Mouse (Mus musculus) midbrain, embryonic 16.5 days (tissue): ENCODE measurements around the gene Fhit. TPM values are rescaled to one million over a fixed set of nuclear protein-coding genes. Genes with fewer than 3 reads are reported as not detected.
"Not testable (repeated sequence)": the region's sequence is repeated elsewhere in the genome, so short reads cannot be mapped to it uniquely, and the experiment has no call there.

ENCODE experiments used
- ATAC-seq: fragments of 200-750 bp; cut with Nextera tagmentation; 2 replicates; pipeline ENCODE4 v1.8.0; 2017; ENCODE audit warnings: moderate TSS enrichment
- H3K27ac ChIP-seq: fragments of 300-500 bp; sonication (generic); 2 replicates; pipeline ENCODE4 v1.5.1; 2014; ENCODE audit warnings: mild to moderate bottlenecking, low read length, mixed read lengths
- H3K27me3 ChIP-seq: fragments of 300-500 bp; sonication (generic); 2 replicates; pipeline ENCODE4 v1.6.1; 2014; ENCODE audit warnings: low read depth, low read length, mixed read lengths; ENCODE audit not compliant: control insufficient read depth, insufficient read depth
- H3K36me3 ChIP-seq: fragments of 300-500 bp; sonication (generic); 2 replicates; pipeline ENCODE4 v1.6.1; 2014; ENCODE audit warnings: mild to moderate bottlenecking, low read length, moderate library complexity, mixed read lengths; ENCODE audit not compliant: control insufficient read depth, insufficient read depth
- H3K4me1 ChIP-seq: fragments of 300-500 bp; sonication (generic); 2 replicates; pipeline ENCODE4 v1.6.1; 2014; ENCODE audit warnings: mild to moderate bottlenecking, low read length, mixed read lengths; ENCODE audit not compliant: control insufficient read depth, insufficient read depth
- H3K4me2 ChIP-seq: fragments of 300-500 bp; sonication (generic); 2 replicates; pipeline ENCODE4 v1.6.1; 2014; ENCODE audit warnings: mild to moderate bottlenecking, low read length, mixed read lengths
- H3K4me3 ChIP-seq: fragments of 300-500 bp; sonication (generic); 2 replicates; pipeline ENCODE4 v1.5.1; 2014; ENCODE audit warnings: low read depth, mild to moderate bottlenecking, low read length, moderate library complexity, mixed read lengths
- H3K9ac ChIP-seq: fragments of 300-500 bp; sonication (generic); 2 replicates; pipeline ENCODE4 v1.6.1; 2014; ENCODE audit warnings: low read depth, low read length, mixed read lengths
- H3K9me3 ChIP-seq: fragments of 300-500 bp; sonication (generic); replicated peaks from 2 replicates; pipeline ENCODE4 v1.6.1; 2014; ENCODE audit warnings: mild to moderate bottlenecking, low read length, mixed read lengths; ENCODE audit not compliant: control insufficient read depth, poor library complexity, severe bottlenecking
- WGBS: fragments of 180-500 bp; shearing (Covaris S2); extraction: QIAGEN DNeasy Blood & Tissue Kit; methylation state at CpG from one replicate; pipeline ENCODE4 v1.1.7; 2014; 5-methylcytosine and 5-hydroxymethylcytosine counted together
- polyA plus RNA-seq: library from polyadenylated mRNA; unstranded; fragments of >200 nt; fragmentation: Nextera tagmentation; extraction: Ambion mirVana; gene quantifications from 2 replicates; pipeline ENCODE4 v1.2.1, GENCODE M21; 2015

The Fhit gene
- polyA plus RNA-seq, 1 experiment from 2014 or later: 8.5 TPM

DNA sequence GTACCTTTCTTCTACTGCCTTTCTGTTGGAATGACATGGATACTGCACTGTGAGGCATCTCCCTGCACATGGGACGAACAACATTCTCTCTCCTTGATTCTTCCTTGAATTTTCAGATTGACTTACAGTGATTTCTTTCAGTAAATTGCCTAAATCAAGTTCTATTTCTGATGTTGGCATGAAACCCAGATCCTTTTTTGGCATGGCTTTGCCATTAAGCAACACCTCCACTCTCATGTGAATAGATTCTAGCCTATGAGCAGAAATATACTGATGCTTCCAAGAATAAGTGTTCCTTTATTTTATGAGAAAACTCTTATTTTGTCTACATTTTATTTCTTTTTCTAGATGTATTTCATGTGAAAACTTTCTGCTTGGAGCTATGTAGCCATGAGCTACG is 383.1 kb downstream of the Fhit start:
- WGBS: 97% methylated on average over 2 of the region's 2 CpGs
- Histone ChIP-seq H3K4me2 (no peak overlapping the region), H3K4me1 (no peaks in the 10 kb centered on the region), H3K27ac (no peak overlapping the region), H3K9me3 (no peaks in the 10 kb centered on the region), H3K36me3 (no peaks in the 10 kb centered on the region), H3K27me3 (no peaks in the 10 kb centered on the region), H3K4me3 (no peak overlapping the region), H3K9ac (no peak overlapping the region)
- no peak for ATAC-seq

DNA sequence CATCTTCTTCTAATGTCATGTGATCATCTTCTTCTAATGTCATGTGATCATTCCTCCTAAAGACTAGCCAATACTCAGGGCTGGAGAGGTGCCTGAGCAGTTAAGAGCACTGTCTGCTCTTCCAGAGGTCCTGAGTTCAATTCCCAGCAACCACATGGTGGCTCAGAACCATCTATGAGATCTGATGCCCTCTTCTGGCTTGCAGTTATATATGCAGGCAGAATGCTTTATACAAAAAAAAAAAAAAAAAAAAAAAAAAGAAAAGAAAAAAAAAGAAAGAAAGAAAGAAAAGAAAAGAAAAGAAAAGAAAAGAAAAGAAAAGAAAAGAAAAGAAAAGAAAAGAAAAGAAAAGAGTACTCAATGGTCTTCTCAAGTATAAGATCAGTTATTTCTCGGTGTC is 407.0 kb downstream of the Fhit start:
- ATAC-seq, H3K9ac ChIP-seq, H3K4me3 ChIP-seq, H3K36me3 ChIP-seq, H3K4me2 ChIP-seq, H3K9me3 ChIP-seq, H3K4me1 ChIP-seq, H3K27me3 ChIP-seq, H3K27ac ChIP-seq: not testable (repeated sequence)
- WGBS: 93% methylated on average over 1 of the region's 1 CpGs

DNA sequence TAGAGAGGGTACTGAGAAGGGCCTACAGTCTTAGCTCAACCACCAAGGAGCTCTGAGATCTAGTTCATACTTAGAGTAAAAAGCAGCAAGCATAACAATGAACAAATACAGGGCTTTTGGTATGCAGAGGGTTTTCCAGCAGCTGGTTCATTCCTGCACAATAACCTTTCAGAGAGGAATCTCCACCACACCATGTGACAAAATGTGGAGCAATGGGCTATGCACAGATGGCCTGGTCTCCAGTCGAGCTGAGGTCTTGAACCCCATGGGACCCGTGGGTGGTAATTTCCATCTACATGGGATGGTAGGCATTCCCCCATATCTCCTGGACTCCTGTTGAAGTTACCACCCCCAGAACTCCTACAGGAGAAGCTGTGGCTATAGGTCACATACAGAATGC is 423.8 kb downstream of the Fhit start:
- Histone ChIP-seq H3K27ac (no peak overlapping the region), H3K27me3 (no peaks in the 10 kb centered on the region), H3K36me3 (no peaks in the 10 kb centered on the region), H3K4me2 (no peak overlapping the region), H3K4me3 (no peak overlapping the region), H3K4me1 (no peaks in the 10 kb centered on the region), H3K9me3 (no peaks in the 10 kb centered on the region), H3K9ac (no peak overlapping the region)
- 75% methylated on average over 2 of the region's 2 CpGs for WGBS
- no peak for ATAC-seq

DNA sequence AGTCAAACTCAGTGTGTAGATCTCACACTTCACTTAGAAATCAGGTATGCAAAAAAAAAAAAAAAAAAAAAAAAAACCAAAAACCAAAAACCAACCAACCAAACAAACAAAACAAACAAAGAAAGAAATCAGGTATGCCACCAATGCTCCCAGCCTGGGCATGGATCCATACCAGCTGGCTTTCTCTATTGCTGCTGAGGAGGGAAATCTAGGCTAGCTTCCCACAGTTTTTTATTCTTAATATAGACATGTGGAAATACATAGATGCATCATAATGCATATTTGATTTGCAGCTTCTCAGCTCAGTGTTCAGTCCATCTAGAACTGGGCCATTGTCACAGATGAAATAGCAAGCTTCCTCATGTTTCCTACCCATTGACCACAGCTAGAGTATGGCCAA is 439.3 kb downstream of the Fhit start:
- Histone ChIP-seq H3K4me2 (no peak overlapping the region), H3K9me3 (no peaks in the 10 kb centered on the region), H3K27ac (no peak overlapping the region), H3K36me3 (no peaks in the 10 kb centered on the region), H3K27me3 (no peaks in the 10 kb centered on the region), H3K9ac (no peak overlapping the region), H3K4me1 (no peaks in the 10 kb centered on the region), H3K4me3 (no peak overlapping the region)
- ATAC-seq: no peak

DNA sequence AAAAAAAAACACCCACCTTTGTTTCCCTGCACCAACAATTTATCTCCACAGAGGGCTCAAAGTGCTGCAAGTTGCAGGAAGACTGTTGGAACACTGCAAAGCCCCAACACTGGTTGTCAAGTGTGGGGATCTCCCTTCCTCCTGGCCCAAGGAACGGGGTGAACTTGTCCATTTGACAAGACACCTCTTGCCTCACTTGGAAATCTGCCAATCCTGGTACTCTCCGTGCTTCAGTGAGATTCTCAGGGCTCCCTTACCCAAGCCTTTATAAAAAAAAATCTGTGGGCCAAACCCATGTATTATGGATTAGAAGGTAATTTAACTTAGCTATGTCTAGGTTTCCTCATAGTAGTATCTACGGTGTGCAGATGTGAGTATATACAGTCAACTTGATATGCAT is 448.9 kb downstream of the Fhit start:
- no peaks in the 10 kb centered on the region for H3K9me3 ChIP-seq
- no peaks in the 10 kb centered on the region for H3K36me3 ChIP-seq
- WGBS: 69% methylated on average over 3 of the region's 3 CpGs
- no peak overlapping the region for H3K4me2 ChIP-seq
- H3K4me3 ChIP-seq: no peak overlapping the region
- H3K9ac ChIP-seq: no peak overlapping the region
- no peaks in the 10 kb centered on the region for H3K27me3 ChIP-seq
- H3K4me1 ChIP-seq: no peaks in the 10 kb centered on the region; the same call in 1 of the 2 replicates
- H3K27ac ChIP-seq: no peak overlapping the region
- ATAC-seq: no peak

DNA sequence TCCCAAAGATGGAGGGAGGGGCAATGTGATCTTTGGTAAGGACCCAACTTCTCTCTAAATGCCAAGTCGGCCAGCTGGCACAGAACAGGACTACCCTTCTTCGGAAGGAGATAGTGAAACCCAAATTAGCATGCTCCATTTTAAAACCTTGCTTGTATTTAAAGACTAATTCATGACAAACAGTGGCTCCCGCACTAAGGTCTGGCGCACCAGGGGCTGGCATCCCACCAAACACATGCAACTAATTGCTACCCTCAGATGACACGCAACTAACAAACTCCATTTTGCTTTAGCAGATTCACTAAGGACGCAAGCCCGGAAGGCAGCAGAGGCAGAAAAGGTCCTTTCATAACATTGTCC is 449.3 kb downstream of the Fhit start:
- Histone ChIP-seq H3K27ac (no peak overlapping the region), H3K9ac (no peak overlapping the region), H3K4me3 (no peak overlapping the region), H3K27me3 (no peaks in the 10 kb centered on the region), H3K4me1 (no peaks in the 10 kb centered on the region; the same call in 1 of the 2 replicates), H3K4me2 (no peak overlapping the region), H3K9me3 (no peaks in the 10 kb centered on the region), H3K36me3 (no peaks in the 10 kb centered on the region)
- peak; percentile 75 for ATAC-seq
- WGBS: 76% methylated on average over 7 of the region's 7 CpGs

DNA sequence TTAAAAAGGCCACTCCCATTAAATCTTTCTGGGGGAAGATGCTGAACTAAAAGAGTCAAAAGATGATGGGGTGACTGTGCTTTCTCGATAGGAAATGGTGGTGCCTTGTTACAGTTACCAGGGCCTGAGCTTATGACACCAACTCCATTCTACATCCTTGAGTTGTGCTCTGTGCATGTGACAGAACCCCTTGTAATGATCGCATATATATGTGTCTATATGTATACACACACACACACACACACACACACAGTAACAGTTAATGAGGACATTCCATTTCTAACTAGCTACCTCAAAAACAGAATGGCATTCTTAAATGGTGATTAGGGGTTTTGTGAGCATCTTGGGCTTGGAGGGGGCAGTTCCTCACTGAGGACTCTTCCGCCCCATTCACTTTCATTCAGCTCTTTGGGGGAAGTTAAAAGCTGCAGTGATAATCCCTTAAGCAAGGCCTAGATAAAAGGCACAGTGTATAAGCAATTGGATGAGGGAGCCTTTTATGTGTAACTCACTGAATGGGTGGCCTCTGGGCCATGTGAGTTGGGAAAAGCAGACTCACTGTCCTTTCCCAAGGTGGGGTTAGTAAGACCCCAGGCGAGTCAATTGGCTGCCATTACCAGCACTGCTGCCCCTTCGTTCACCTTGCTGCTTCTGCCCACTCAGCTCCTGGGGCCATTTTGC is 449.9 kb downstream of the Fhit start:
- ATAC-seq: peak; percentile 89
- H3K27me3 ChIP-seq: no peaks in the 10 kb centered on the region
- no peak overlapping the region for H3K9ac ChIP-seq
- no peaks in the 10 kb centered on the region for H3K36me3 ChIP-seq
- no peaks in the 10 kb centered on the region; the same call in 1 of the 2 replicates for H3K4me1 ChIP-seq
- WGBS: 47% methylated on average over 5 of the region's 5 CpGs
- no peak overlapping the region for H3K4me3 ChIP-seq
- no peak overlapping the region for H3K27ac ChIP-seq
- H3K9me3 ChIP-seq: no peaks in the 10 kb centered on the region
- H3K4me2 ChIP-seq: no peak overlapping the region

DNA sequence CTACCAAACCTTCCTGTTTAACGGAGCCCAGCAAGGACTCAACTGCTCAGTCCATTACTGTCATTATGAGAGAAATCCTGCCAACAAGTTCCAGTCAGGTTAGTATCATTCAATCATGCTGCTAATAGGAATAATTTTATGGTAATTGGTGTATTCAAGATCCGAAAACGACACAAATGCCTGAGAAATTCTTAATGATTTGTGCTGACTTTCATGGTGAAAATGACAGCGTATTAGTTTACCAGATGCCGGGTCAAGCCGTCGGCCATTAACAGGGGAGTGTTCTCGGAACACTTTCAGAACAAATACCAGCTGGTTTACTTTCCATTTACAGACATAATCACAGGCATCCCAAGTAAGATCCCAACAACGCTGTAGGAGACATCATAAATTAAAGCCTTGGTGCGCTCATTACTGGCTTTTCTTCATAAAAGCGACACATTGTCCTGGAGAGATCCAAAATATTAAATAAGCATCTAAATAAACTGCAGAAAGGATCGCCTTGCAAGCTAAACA is 451.0 kb downstream of the Fhit start:
- 73% methylated on average over 12 of the region's 12 CpGs for WGBS
- H3K4me1 ChIP-seq: no peaks in the 10 kb centered on the region; the same call in 1 of the 2 replicates
- ATAC-seq: no peak
- no peaks in the 10 kb centered on the region for H3K36me3 ChIP-seq
- no peak overlapping the region for H3K4me2 ChIP-seq
- H3K9ac ChIP-seq: no peak overlapping the region
- no peak overlapping the region for H3K27ac ChIP-seq
- H3K27me3 ChIP-seq: no peaks in the 10 kb centered on the region
- no peaks in the 10 kb centered on the region for H3K9me3 ChIP-seq
- H3K4me3 ChIP-seq: no peak overlapping the region

DNA sequence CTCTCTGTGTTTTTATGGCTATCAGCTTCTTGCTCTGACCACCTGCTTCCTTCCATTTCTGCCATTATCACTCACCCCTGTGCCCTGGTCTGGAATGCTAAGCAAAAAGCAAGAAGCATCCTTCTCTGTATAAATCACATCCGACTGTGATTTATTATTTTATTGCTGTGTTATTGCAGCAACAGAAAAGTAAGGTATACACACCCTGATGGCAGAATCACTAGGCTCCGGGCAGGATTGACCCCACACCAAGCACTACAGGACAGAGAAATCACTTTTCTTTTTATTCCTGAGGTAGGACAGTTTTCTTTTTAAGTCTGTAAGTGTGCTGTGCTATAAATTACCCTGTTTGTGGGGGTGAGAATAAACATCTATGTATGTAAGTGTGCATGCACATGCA is 460.1 kb downstream of the Fhit start:
- Histone ChIP-seq H3K27ac (no peak overlapping the region), H3K4me1 (no peaks in the 10 kb centered on the region), H3K27me3 (no peaks in the 10 kb centered on the region), H3K4me3 (no peak overlapping the region), H3K4me2 (no peak overlapping the region), H3K36me3 (no peaks in the 10 kb centered on the region), H3K9me3 (no peaks in the 10 kb centered on the region), H3K9ac (no peak overlapping the region)
- no peak for ATAC-seq
- WGBS: 92% methylated on average over 2 of the region's 2 CpGs
